Mouse (Mus musculus): ENCODE data around the gene Ddb2. TPM values are rescaled to one million over a fixed set of nuclear protein-coding genes. Genes with fewer than 3 reads are reported as not detected.

Gene Ddb2
- polyA plus RNA-seq, 1 experiment from 2014 or later = 5.8 TPM

DNA sequence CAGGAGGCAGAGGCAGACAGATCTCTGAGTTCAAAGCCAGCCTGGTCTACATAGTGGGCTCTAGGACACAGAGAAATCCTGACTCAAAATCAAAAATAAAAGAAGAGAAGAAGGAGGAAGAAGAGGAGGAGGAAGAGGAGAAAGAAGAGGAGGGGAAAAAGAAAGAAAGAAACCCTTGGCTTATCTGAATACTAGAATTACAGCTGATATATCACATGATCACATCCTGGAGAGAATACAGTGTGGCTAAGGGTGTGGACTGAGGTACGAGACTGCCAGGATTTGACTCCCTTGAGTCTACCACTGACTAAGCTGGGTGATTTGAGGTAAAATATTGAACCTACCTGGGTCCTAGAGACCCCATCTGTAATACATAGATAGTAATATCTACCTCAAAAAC lies 50.6 kb downstream of the Ddb2 start:
- no peak overlapping the region for H3K9ac ChIP-seq (ENCODE audit: low read length)
- no peaks in the 10 kb centered on the region for H3K27me3 ChIP-seq (ENCODE audit: control insufficient read depth, insufficient read depth, low read length)
- ATAC-seq (ENCODE audit: insufficient read depth, low FRiP score, low TSS enrichment) (no peak), DNase-seq (ENCODE audit: low spot score) (no peak)
- no peak overlapping the region for H3K4me3 ChIP-seq (ENCODE audit: low read depth, low read length)
- no peak overlapping the region for H3K4me2 ChIP-seq (ENCODE audit: low read depth)
- WGBS = 76% methylated on average over 1 of the region's 1 CpGs
- no peak overlapping the region for H3K27ac ChIP-seq (ENCODE audit: low read depth, low read length)
- no peaks in the 10 kb centered on the region for H3K36me3 ChIP-seq (ENCODE audit: control insufficient read depth, insufficient read depth, low read length)
- H3K4me1 ChIP-seq (ENCODE audit: control insufficient read depth, insufficient read depth, low read length) = peaks cover 8% of the 10 kb centered on the region
- no peaks in the 10 kb centered on the region for H3K9me3 ChIP-seq (ENCODE audit: control insufficient read depth, low read length)

DNA sequence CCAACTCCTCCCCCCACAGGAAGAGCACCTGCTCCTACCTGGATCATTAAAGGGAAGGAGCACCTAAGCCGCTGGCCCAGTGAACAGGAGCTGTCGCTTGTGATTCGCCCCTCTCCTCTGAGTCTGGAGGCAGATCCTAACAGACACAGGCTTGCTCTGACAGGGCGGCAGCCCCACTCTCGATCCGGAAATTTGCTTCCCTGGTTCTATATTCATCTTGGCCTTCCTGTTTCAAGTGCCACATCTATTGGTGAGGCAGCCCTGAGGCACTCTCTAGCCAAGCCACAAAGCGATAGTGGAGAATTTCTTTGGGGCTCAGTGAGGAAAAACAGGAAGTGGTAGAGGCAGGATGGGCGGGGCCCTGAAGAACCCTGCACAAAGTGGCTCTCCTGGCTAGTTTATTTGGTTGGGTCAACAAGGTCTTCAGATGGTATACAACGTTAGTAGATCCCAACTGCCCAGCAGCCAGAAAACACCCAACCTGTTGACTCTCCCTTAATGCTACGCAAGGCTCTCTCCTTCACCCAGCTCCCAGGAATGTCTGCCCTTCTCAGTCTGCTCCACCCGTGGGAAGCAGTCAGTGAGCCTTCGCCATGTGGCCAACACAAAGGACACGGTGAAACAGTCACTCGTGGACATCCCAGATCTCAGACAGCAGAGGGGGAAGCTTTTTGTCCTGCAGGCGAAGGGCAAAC lies 52.9 kb downstream of the Ddb2 start, which contains the start of gene Madd:
Gene Madd (minus strand): TSS at position 127 of the 695 bp plus-strand sequence.
- ATAC-seq (ENCODE audit: insufficient read depth, low FRiP score, low TSS enrichment) = no peak

DNA sequence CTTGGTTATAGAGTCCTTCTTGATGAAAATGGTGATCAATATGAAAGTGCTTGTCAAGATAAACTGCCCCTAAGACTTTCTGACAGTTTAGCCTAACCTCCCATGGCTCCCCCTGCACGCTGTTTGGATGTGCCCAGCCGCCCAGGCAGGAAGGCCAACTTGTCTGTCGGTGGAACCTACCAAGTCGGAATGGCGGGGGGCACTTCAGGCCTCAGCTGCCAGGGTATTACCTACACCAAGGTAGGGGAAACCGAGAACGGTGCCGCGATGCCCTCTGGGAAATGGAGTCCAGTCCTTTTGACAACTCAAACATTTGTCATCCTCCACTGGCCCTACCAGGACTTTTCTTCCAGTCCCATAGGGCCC lies 53.7 kb downstream of the Ddb2 start:
- no peaks in the 10 kb centered on the region for H3K36me3 ChIP-seq (ENCODE audit: control insufficient read depth, insufficient read depth, low read length)
- 0% methylated on average over 9 of the region's 9 CpGs for WGBS
- ATAC-seq (ENCODE audit: insufficient read depth, low FRiP score, low TSS enrichment) (peak; percentile 95), DNase-seq (ENCODE audit: low spot score) (peak; percentile 95)
- peak overlapping the region; percentile 91 for H3K4me3 ChIP-seq (ENCODE audit: low read depth, low read length)
- H3K27ac ChIP-seq (ENCODE audit: low read depth, low read length) = peak overlapping the region; percentile 81
- peaks cover 12% of the 10 kb centered on the region for H3K4me1 ChIP-seq (ENCODE audit: control insufficient read depth, insufficient read depth, low read length)
- H3K27me3 ChIP-seq (ENCODE audit: control insufficient read depth, insufficient read depth, low read length) = no peaks in the 10 kb centered on the region
- H3K9me3 ChIP-seq (ENCODE audit: control insufficient read depth, low read length) = no peaks in the 10 kb centered on the region
- peak overlapping the region; percentile 76 for H3K9ac ChIP-seq (ENCODE audit: low read length)
- H3K4me2 ChIP-seq (ENCODE audit: low read depth) = peak overlapping the region; percentile 78

More for the DNA sequence above, 52.9 kb downstream of the Ddb2 start, which contains the start of gene Madd:
- Histone ChIP-seq H3K4me2 (ENCODE audit: low read depth) (peak within 1 kb of the TSS; percentile 78), H3K9me3 (ENCODE audit: control insufficient read depth, low read length) (no peaks in the 10 kb centered on the region), H3K27me3 (ENCODE audit: control insufficient read depth, insufficient read depth, low read length) (no peaks in the 10 kb centered on the region), H3K27ac (ENCODE audit: low read depth, low read length) (peak within 1 kb of the TSS; percentile 81), H3K4me3 (ENCODE audit: low read depth, low read length) (peak within 1 kb of the TSS; percentile 91), H3K4me1 (ENCODE audit: control insufficient read depth, insufficient read depth, low read length) (peaks cover 12% of the 10 kb centered on the region), H3K9ac (ENCODE audit: low read length) (peak within 1 kb of the TSS; percentile 76), H3K36me3 (ENCODE audit: control insufficient read depth, insufficient read depth, low read length) (no peaks in the 10 kb centered on the region)
- WGBS = 63% methylated on average over 15 of the region's 15 CpGs
- no peak for DNase-seq (ENCODE audit: low spot score)

DNA sequence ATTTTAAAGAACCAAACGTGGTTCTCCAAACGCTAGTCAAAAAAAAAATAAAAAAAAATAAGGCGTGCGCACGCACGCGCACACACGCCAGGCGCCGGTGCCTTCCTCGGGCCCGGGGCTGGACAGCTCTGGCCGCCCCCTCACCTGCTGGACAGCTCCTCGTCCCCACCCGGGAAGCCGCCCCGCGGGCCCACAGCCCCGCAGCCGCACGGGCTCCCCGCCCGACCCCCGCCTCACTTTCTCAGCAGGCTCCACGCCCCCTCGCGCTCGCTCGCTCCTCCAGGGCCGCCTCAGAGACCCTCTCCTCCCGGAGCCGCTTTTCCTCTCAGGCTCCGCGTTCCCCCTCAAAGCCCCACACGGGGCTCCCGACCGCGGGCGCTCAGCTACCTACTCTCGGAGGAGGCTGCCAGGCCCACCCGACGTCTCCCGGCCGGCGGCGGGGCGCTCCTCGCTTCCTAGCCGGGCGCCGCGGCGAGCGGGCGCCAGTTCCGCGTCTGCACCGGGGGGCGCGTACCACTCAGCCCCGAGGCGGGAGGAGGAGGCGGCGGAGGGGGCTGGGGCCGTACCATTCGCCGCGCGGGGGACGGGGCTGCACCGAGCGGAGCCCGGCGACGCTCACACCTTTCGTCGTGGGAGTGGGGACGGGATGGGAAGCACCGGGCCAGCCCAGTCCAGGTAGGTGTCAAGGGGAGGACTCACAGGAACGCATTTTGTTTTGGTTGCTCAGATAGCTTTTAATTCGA lies 54.2 kb downstream of the Ddb2 start:
- Histone ChIP-seq H3K9me3 (ENCODE audit: control insufficient read depth, low read length) (no peaks in the 10 kb centered on the region), H3K4me3 (ENCODE audit: low read depth, low read length) (peak overlapping the region; percentile 91), H3K27me3 (ENCODE audit: control insufficient read depth, insufficient read depth, low read length) (no peaks in the 10 kb centered on the region), H3K4me1 (ENCODE audit: control insufficient read depth, insufficient read depth, low read length) (peaks cover 12% of the 10 kb centered on the region), H3K27ac (ENCODE audit: low read depth, low read length) (peak overlapping the region; percentile 81), H3K36me3 (ENCODE audit: control insufficient read depth, insufficient read depth, low read length) (no peaks in the 10 kb centered on the region), H3K4me2 (ENCODE audit: low read depth) (peak overlapping the region; percentile 78), H3K9ac (ENCODE audit: low read length) (peak overlapping the region; percentile 76)
- ATAC-seq (ENCODE audit: insufficient read depth, low FRiP score, low TSS enrichment) (peak; percentile 93), DNase-seq (ENCODE audit: low spot score) (peak; percentile 89)
- WGBS = under 1% methylated on average over 68 of the region's 81 CpGs

DNA sequence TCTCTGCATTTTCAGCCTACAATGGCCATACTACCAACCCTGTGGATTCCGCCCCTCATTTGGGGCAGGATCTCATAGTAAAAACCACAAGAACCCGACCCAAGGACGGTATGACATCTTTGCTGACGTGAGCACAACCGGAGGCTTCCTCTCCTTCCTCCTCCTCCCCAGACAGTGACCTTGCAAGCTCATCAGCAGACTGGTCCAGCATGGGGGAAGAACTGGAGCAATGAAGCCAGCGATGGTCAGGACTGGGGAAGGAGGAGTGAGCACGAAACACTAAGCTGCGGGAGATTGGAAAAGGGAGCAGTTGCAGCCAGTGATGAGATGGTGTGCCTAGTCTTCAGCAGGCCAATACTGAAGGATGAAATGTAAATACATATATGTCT lies 54.8 kb downstream of the Ddb2 start:
- Histone ChIP-seq H3K27me3 (ENCODE audit: control insufficient read depth, insufficient read depth, low read length) (no peaks in the 10 kb centered on the region), H3K27ac (ENCODE audit: low read depth, low read length) (no peak overlapping the region; the same call in 1 of the 2 replicates), H3K4me3 (ENCODE audit: low read depth, low read length) (peak overlapping the region; percentile 91), H3K9me3 (ENCODE audit: control insufficient read depth, low read length) (no peaks in the 10 kb centered on the region), H3K4me1 (ENCODE audit: control insufficient read depth, insufficient read depth, low read length) (peaks cover 12% of the 10 kb centered on the region), H3K9ac (ENCODE audit: low read length) (peak overlapping the region; percentile 76), H3K36me3 (ENCODE audit: control insufficient read depth, insufficient read depth, low read length) (no peaks in the 10 kb centered on the region), H3K4me2 (ENCODE audit: low read depth) (peak overlapping the region; percentile 78)
- 9% methylated on average over 8 of the region's 8 CpGs for WGBS
- ATAC-seq (ENCODE audit: insufficient read depth, low FRiP score, low TSS enrichment) = no peak
- DNase-seq (ENCODE audit: low spot score) = peak; percentile 24

DNA sequence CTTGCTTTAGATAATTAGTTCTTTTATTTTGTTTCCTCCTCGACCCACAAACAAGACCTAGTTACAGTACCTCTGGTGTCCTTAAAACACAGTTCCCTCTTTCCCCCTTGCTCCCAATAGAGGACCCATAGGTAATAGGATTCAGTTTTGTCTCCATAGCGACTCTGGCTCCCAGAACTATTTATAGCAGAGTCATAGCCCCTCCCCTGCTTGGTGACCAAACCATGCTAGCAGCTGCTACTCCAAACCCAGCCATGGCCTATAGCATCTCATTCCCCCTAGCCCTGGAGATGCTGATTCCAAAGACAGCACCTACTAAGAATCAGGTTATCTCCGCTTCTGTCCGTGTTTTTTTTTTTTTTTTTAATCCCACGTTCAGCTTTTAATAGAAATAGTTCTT lies 56.1 kb downstream of the Ddb2 start:
- H3K4me1 ChIP-seq (ENCODE audit: control insufficient read depth, insufficient read depth, low read length) = peaks cover 12% of the 10 kb centered on the region
- H3K4me2 ChIP-seq (ENCODE audit: low read depth) = no peak overlapping the region
- no peak for ATAC-seq (ENCODE audit: insufficient read depth, low FRiP score, low TSS enrichment)
- no peak overlapping the region for H3K27ac ChIP-seq (ENCODE audit: low read depth, low read length)
- H3K27me3 ChIP-seq (ENCODE audit: control insufficient read depth, insufficient read depth, low read length) = no peaks in the 10 kb centered on the region
- no peak for DNase-seq (ENCODE audit: low spot score)
- H3K36me3 ChIP-seq (ENCODE audit: control insufficient read depth, insufficient read depth, low read length) = no peaks in the 10 kb centered on the region
- no peaks in the 10 kb centered on the region for H3K9me3 ChIP-seq (ENCODE audit: control insufficient read depth, low read length)
- H3K9ac ChIP-seq (ENCODE audit: low read length) = no peak overlapping the region
- WGBS = 77% methylated on average over 5 of the region's 5 CpGs
- H3K4me3 ChIP-seq (ENCODE audit: low read depth, low read length) = no peak overlapping the region

DNA sequence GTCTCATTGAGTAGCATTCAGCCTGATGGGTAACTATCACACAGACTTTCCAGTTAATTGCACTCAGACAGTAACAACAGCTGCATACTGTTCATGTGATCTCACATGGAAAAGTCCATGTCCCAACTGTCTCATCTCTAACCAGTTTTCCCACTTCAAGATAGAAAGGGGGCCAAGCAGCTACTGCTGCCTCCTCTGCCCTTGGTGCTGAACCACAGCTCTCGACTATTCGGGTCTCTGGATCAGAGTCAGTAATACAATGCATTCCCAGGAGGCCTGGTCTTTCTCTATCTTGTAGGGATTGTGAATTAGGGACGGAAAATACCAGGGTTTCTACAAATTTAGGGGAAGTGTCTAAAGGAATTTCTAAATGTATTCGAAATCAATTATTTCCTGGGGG lies 57.0 kb downstream of the Ddb2 start:
- Histone ChIP-seq H3K27me3 (ENCODE audit: control insufficient read depth, insufficient read depth, low read length) (no peaks in the 10 kb centered on the region), H3K4me3 (ENCODE audit: low read depth, low read length) (no peak overlapping the region), H3K9me3 (ENCODE audit: control insufficient read depth, low read length) (no peaks in the 10 kb centered on the region), H3K4me2 (ENCODE audit: low read depth) (no peak overlapping the region), H3K36me3 (ENCODE audit: control insufficient read depth, insufficient read depth, low read length) (no peaks in the 10 kb centered on the region), H3K27ac (ENCODE audit: low read depth, low read length) (no peak overlapping the region), H3K4me1 (ENCODE audit: control insufficient read depth, insufficient read depth, low read length) (peaks cover 12% of the 10 kb centered on the region), H3K9ac (ENCODE audit: low read length) (no peak overlapping the region)
- DNase-seq (ENCODE audit: low spot score) (no peak), ATAC-seq (ENCODE audit: insufficient read depth, low FRiP score, low TSS enrichment) (no peak)
- 42% methylated on average over 4 of the region's 4 CpGs for WGBS

DNA sequence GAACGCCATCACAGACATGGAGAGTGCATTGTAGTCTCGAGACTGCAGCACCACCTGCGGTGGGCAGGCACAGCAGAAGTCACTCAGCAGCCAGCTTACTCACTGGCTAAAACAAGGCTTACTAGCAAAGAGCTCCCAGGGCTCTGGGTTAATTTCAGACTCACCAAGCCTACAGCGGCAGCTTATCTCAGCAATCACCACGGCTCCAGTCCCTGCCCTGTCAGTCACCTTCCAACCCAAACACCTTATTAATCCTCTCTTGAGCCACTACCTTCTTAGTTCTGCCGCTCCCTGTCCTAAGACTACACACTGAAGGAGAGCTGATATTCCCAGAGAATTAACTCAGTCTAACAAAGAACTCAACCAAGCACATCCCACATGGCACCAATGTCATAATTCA lies 60.5 kb downstream of the Ddb2 start:
- ATAC-seq (ENCODE audit: insufficient read depth, low FRiP score, low TSS enrichment) (no peak), DNase-seq (ENCODE audit: low spot score) (no peak)
- Histone ChIP-seq H3K27me3 (ENCODE audit: control insufficient read depth, insufficient read depth, low read length) (no peaks in the 10 kb centered on the region), H3K4me1 (ENCODE audit: control insufficient read depth, insufficient read depth, low read length) (0 out of 2 replicates have a peak, but pooled peaks cover 5% of the 10 kb centered on the region), H3K4me2 (ENCODE audit: low read depth) (no peak overlapping the region), H3K27ac (ENCODE audit: low read depth, low read length) (no peak overlapping the region), H3K4me3 (ENCODE audit: low read depth, low read length) (no peak overlapping the region), H3K9me3 (ENCODE audit: control insufficient read depth, low read length) (no peaks in the 10 kb centered on the region), H3K36me3 (ENCODE audit: control insufficient read depth, insufficient read depth, low read length) (peaks cover 3% of the 10 kb centered on the region), H3K9ac (ENCODE audit: low read length) (no peak overlapping the region)
- WGBS = 87% methylated on average over 6 of the region's 6 CpGs

DNA sequence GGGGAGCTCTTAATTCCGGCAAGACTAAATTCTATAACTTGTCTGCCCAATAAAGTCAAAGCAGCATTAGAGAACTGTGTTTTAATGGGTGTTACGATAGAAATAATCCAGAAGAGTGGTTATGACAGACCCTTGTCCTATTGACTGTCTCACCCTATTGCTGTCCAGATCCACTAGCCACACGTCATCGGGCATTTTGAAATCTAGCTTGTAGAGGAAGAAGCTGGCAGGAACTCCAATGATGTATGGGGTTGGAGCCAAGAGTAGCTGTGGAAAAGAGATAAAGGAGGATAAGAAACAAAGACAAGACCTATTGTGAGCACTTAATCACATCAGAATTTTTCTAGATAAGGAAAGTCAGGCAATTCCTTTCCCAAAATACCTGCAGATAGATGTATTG lies 61.3 kb downstream of the Ddb2 start:
- peaks cover 3% of the 10 kb centered on the region for H3K36me3 ChIP-seq (ENCODE audit: control insufficient read depth, insufficient read depth, low read length)
- H3K4me2 ChIP-seq (ENCODE audit: low read depth) = no peak overlapping the region
- 0 out of 2 replicates have a peak, but pooled peaks cover 2% of the 10 kb centered on the region for H3K4me1 ChIP-seq (ENCODE audit: control insufficient read depth, insufficient read depth, low read length)
- 90% methylated on average over 4 of the region's 4 CpGs for WGBS
- H3K9me3 ChIP-seq (ENCODE audit: control insufficient read depth, low read length) = no peaks in the 10 kb centered on the region
- no peak overlapping the region for H3K4me3 ChIP-seq (ENCODE audit: low read depth, low read length)
- H3K9ac ChIP-seq (ENCODE audit: low read length) = no peak overlapping the region
- no peak overlapping the region for H3K27ac ChIP-seq (ENCODE audit: low read depth, low read length)
- no peak for ATAC-seq (ENCODE audit: insufficient read depth, low FRiP score, low TSS enrichment)
- H3K27me3 ChIP-seq (ENCODE audit: control insufficient read depth, insufficient read depth, low read length) = no peaks in the 10 kb centered on the region
- no peak for DNase-seq (ENCODE audit: low spot score)

Measured in neural tube, embryonic 11.5 days (tissue).